Mouse (Mus musculus) stomach, embryonic 15.5 days (tissue): ENCODE results near the gene Gm7138. TPM values are rescaled to one million over a fixed set of nuclear protein-coding genes. Genes with fewer than 3 reads are reported as not detected.

Experiments
- ATAC-seq: fragments of 200-750 bp; cut with Nextera tagmentation; 2 replicates; pipeline ENCODE4 v1.8.0; 2017; ENCODE audit warnings: low read depth, moderate number of reproducible peaks, moderate TSS enrichment; ENCODE audit not compliant: insufficient read depth, low FRiP score
- H3K27ac ChIP-seq: fragments of 300-500 bp; sonication (generic); 2 replicates; pipeline ENCODE4 v1.5.1; 2015; ENCODE audit warnings: mild to moderate bottlenecking, inconsistent platforms
- H3K27me3 ChIP-seq: fragments of 300-500 bp; sonication (generic); replicated peaks from 2 replicates; pipeline ENCODE4 v1.6.1; 2015; ENCODE audit warnings: inconsistent platforms
- H3K36me3 ChIP-seq: fragments of 300-500 bp; sonication (generic); 2 replicates; pipeline ENCODE4 v1.6.1; 2015; ENCODE audit warnings: inconsistent platforms
- H3K4me1 ChIP-seq: fragments of 300-500 bp; sonication (generic); 2 replicates; pipeline ENCODE4 v1.6.1; 2015; ENCODE audit warnings: inconsistent platforms
- H3K4me2 ChIP-seq: fragments of 300-500 bp; sonication (generic); 2 replicates; pipeline ENCODE4 v1.6.1; 2015; ENCODE audit warnings: mild to moderate bottlenecking, inconsistent platforms
- H3K4me3 ChIP-seq: fragments of 300-500 bp; sonication (generic); replicated peaks from 2 replicates; pipeline ENCODE4 v1.5.1; 2015; ENCODE audit warnings: inconsistent platforms
- H3K9ac ChIP-seq: fragments of 300-500 bp; sonication (generic); 2 replicates; pipeline ENCODE4 v1.6.1; 2015; ENCODE audit warnings: inconsistent platforms
- H3K9me3 ChIP-seq: fragments of 300-500 bp; sonication (generic); 2 replicates; pipeline ENCODE4 v1.6.1; 2016; ENCODE audit warnings: inconsistent platforms
- WGBS: fragments of 180-500 bp; shearing (Covaris S2); methylation state at CpG from one replicate; pipeline ENCODE4 v1.1.7; 2015; 5-methylcytosine and 5-hydroxymethylcytosine counted together
- polyA plus RNA-seq: library from polyadenylated mRNA; unstranded; fragments of >200 nt; fragmentation: Nextera tagmentation; extraction: Ambion mirVana; gene quantifications from 2 replicates; pipeline ENCODE4 v1.2.1, GENCODE M21; 2015

Gm7138 gene
- polyA plus RNA-seq, 1 experiment from 2014 or later, result not detected

DNA sequence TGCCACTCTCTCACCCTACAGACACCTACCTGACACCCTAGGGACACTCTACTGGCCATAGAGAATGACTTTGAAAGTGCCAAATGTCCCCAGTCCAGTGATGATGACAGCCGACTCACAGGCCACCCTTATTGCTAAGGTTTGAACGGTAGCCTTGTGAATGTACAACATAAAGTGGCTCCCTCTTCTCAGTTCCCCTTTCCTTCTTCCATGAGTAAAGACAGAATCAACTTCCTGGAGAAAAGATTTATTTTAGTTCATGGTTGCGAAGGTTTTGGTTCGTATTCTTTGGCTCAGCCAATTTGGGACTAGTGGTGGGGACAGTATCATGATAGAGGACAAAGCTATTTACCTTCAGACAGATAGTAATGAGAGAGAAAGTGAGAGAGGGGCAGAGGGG lies 37.8 kb downstream of the Gm7138 start:
- no peak overlapping the region for H3K9ac ChIP-seq
- H3K27me3 ChIP-seq, result no peaks in the 10 kb centered on the region
- ATAC-seq, result no peak
- no peak overlapping the region for H3K27ac ChIP-seq
- no peaks in the 10 kb centered on the region for H3K9me3 ChIP-seq
- no peaks in the 10 kb centered on the region for H3K36me3 ChIP-seq
- H3K4me2 ChIP-seq, result no peak overlapping the region
- H3K4me3 ChIP-seq, result no peak overlapping the region
- WGBS, result 85% methylated on average over 4 of the region's 4 CpGs
- no peaks in the 10 kb centered on the region for H3K4me1 ChIP-seq

DNA sequence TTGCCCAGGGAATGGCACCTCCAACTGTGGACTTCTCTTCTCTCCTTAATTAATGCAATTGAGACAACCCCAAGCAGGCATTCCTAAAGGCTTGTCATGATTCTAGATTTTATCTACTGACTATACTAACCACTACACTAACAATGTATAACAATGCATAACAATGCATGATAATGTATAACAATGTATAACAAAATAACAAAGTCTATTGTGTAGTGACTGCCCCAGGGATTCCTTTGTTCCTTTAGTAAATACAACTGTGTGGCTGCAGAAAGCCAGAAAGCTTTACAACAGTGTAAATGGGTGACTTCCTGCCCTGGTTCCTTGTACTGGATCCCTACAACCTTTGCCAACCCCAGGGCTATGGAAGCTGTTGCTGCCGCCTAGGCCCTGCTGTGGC lies 40.8 kb downstream of the Gm7138 start:
- H3K36me3 ChIP-seq, result no peaks in the 10 kb centered on the region
- H3K4me2 ChIP-seq, result no peak overlapping the region
- H3K9me3 ChIP-seq, result no peaks in the 10 kb centered on the region
- H3K27me3 ChIP-seq, result no peaks in the 10 kb centered on the region
- WGBS, result 91% methylated on average over 1 of the region's 1 CpGs
- H3K27ac ChIP-seq, result no peak overlapping the region
- no peak for ATAC-seq
- no peaks in the 10 kb centered on the region for H3K4me1 ChIP-seq
- H3K4me3 ChIP-seq, result no peak overlapping the region
- no peak overlapping the region for H3K9ac ChIP-seq

DNA sequence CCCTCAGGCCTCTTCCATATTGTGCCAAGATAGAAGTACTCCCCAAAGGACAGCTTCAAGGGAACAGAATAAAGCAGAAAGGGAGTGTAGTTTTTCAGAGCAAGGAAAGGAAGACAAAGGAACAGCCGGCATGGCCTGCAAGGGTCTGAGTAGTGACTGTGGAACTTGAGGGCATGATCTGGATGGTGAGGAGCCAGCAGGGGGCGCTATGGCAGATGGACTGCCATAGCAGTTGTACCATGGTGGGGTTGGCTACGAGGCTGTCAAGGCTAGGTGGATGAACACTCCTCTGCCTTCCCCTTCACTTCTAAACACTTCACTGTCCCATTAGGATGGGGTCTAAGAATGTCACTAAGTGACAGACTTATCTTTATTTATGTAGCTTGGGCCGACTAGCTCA lies 47.5 kb downstream of the Gm7138 start:
- ATAC-seq, result no peak
- 36% methylated on average over 4 of the region's 4 CpGs for WGBS
- Histone ChIP-seq H3K4me2 (no peak overlapping the region), H3K4me1 (no peaks in the 10 kb centered on the region), H3K4me3 (no peak overlapping the region), H3K27me3 (no peaks in the 10 kb centered on the region), H3K36me3 (no peaks in the 10 kb centered on the region), H3K9ac (no peak overlapping the region), H3K9me3 (no peaks in the 10 kb centered on the region), H3K27ac (no peak overlapping the region)

DNA sequence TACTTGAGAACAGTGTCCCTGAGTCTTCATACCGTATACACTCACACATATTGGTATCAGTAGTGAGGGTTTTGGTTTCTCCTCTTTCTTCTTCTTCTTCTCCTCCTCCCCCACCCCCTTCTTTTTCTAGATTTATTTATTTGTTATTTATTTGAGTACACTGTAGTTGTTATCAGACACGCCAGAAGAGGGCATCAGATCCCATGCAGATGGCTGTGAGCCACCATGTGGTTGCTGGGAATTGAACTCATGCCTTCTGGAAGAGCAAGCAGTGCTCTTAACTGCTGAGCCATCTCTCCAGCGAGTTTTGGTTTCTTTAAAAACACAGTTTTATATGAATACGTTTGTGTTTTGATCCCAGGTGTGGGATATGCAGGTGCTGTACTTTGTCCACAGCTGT lies 48.5 kb downstream of the Gm7138 start:
- no peaks in the 10 kb centered on the region for H3K36me3 ChIP-seq
- no peaks in the 10 kb centered on the region for H3K9me3 ChIP-seq
- H3K9ac ChIP-seq, result no peak overlapping the region
- H3K27me3 ChIP-seq, result no peaks in the 10 kb centered on the region
- no peaks in the 10 kb centered on the region for H3K4me1 ChIP-seq
- ATAC-seq, result no peak
- no peak overlapping the region for H3K4me3 ChIP-seq
- 57% methylated on average over 4 of the region's 4 CpGs for WGBS
- no peak overlapping the region for H3K4me2 ChIP-seq
- H3K27ac ChIP-seq, result no peak overlapping the region

Other genes with a start within 250 kb of the Gm7138 start
- gene Itgb2, start 246.7 kb downstream of the Gm7138 start, polyA plus RNA-seq, result 6.0 and 6.9 TPM in 2 replicates
- 174 and 178 TPM in 2 replicates for gene Pttg1ip, start 195.2 kb downstream of the Gm7138 start, polyA plus RNA-seq
- gene Sumo3, start 170.8 kb downstream of the Gm7138 start, polyA plus RNA-seq, result 324 and 334 TPM in 2 replicates
- gene Gm49325, start 170.7 kb downstream of the Gm7138 start, polyA plus RNA-seq, result 4.8 TPM in 1 of 2 replicates, not detected in the other
- 70.7 and 73.3 TPM in 2 replicates for gene Ube2g2, start 154.7 kb downstream of the Gm7138 start, polyA plus RNA-seq
- gene Tspear, start 90.4 kb downstream of the Gm7138 start, polyA plus RNA-seq, result 0.85 and 1.0 TPM in 2 replicates
- gene Gm19402, start 86.2 kb downstream of the Gm7138 start, polyA plus RNA-seq, result not detected in 2 replicates
- gene Gm9508, start 79.7 kb downstream of the Gm7138 start, polyA plus RNA-seq, result not detected in 2 replicates
- not detected in 2 replicates for gene Gm10272, start 70.3 kb downstream of the Gm7138 start, polyA plus RNA-seq
- 0.35 TPM in 1 of 2 replicates, not detected in the other for gene Gm10024, start 65.5 kb downstream of the Gm7138 start, polyA plus RNA-seq
- not detected in 2 replicates for gene Gm10142, start 61.1 kb downstream of the Gm7138 start, polyA plus RNA-seq
- gene Krtap12-1, start 56.3 kb downstream of the Gm7138 start, polyA plus RNA-seq, result not detected in 2 replicates
- gene Gm10100, start 50.5 kb downstream of the Gm7138 start, polyA plus RNA-seq, result not detected in 2 replicates
- gene Gm18596, start 34.3 kb downstream of the Gm7138 start, polyA plus RNA-seq, result not detected in 2 replicates
- gene Gm9736, start 25.6 kb downstream of the Gm7138 start, polyA plus RNA-seq, result not detected in 2 replicates
- not detected in 2 replicates for gene Gm3233, start 17.3 kb downstream of the Gm7138 start, polyA plus RNA-seq
- gene Gm3238, start 5.6 kb downstream of the Gm7138 start, polyA plus RNA-seq, result not detected in 2 replicates
- not detected in 2 replicates for gene Gm3250, start 5.6 kb upstream of the Gm7138 start, polyA plus RNA-seq
- not detected in 2 replicates for gene Gm7137, start 11.3 kb upstream of the Gm7138 start, polyA plus RNA-seq
- gene Gm9639, start 18.1 kb upstream of the Gm7138 start, polyA plus RNA-seq, result not detected in 2 replicates
- not detected in 2 replicates for gene Gm19668, start 22.2 kb upstream of the Gm7138 start, polyA plus RNA-seq
- gene Gm9507, start 34.9 kb upstream of the Gm7138 start, polyA plus RNA-seq, result not detected in 2 replicates
- not detected in 2 replicates for gene Gm2696, start 37.7 kb upstream of the Gm7138 start, polyA plus RNA-seq
- not detected in 2 replicates for gene Krtap10-4, start 50.2 kb upstream of the Gm7138 start, polyA plus RNA-seq
- gene Krtap10-10, start 59.0 kb upstream of the Gm7138 start, polyA plus RNA-seq, result not detected in 2 replicates
- gene Gm36176, start 69.9 kb upstream of the Gm7138 start, polyA plus RNA-seq, result not detected in 2 replicates
- gene Gm10318, start 75.9 kb upstream of the Gm7138 start, polyA plus RNA-seq, result not detected in 2 replicates
- gene Gm3285, start 85.0 kb upstream of the Gm7138 start, polyA plus RNA-seq, result not detected in 2 replicates
- gene Lrrc3, start 125.6 kb upstream of the Gm7138 start, polyA plus RNA-seq, result 5.0 and 6.4 TPM in 2 replicates
- gene Trpm2, start 193.6 kb upstream of the Gm7138 start, polyA plus RNA-seq, result 1.2 TPM in 2 replicates
- gene 1810043G02Rik, start 201.6 kb upstream of the Gm7138 start, polyA plus RNA-seq, result 23.6 and 26.7 TPM in 2 replicates
- 193 and 202 TPM in 2 replicates for gene Pfkl, start 233.1 kb upstream of the Gm7138 start, polyA plus RNA-seq